Mouse (Mus musculus) hindbrain, postnatal 0 days (tissue): Measurements from ENCODE around the gene Snrpd2. TPM values are rescaled to one million over a fixed set of nuclear protein-coding genes. Genes with fewer than 3 reads are reported as not detected.

Experiments used
- ATAC-seq: fragments of 200-750 bp; cut with Nextera tagmentation; 2 replicates; pipeline ENCODE4 v1.8.0; 2017; ENCODE audit warnings: mild to moderate bottlenecking, moderate TSS enrichment, moderate library complexity
- DNase-seq: peaks from one replicate; pipeline ENCODE4 v3.0.0-alpha.2; 2015; ENCODE audit warnings: low spot score
- H3K27ac ChIP-seq: fragments of 300-500 bp; sonication (generic); 2 replicates; pipeline ENCODE4 v1.5.1; 2014; ENCODE audit warnings: mild to moderate bottlenecking
- H3K27me3 ChIP-seq: fragments of 300-500 bp; sonication (generic); 2 replicates; pipeline ENCODE4 v1.6.1; 2014; ENCODE audit warnings: low read length, mixed read lengths; ENCODE audit not compliant: insufficient read depth
- H3K36me3 ChIP-seq: fragments of 300-500 bp; sonication (generic); 2 replicates; pipeline ENCODE4 v1.6.1; 2014; ENCODE audit warnings: low read length, mixed read lengths; ENCODE audit not compliant: insufficient read depth
- H3K4me1 ChIP-seq: fragments of 300-500 bp; sonication (generic); 2 replicates; pipeline ENCODE4 v1.6.1; 2014; ENCODE audit warnings: antibody characterized with exemption, low read length, mixed read lengths; ENCODE audit not compliant: insufficient read depth
- H3K4me2 ChIP-seq: fragments of 300-500 bp; sonication (generic); 2 replicates; pipeline ENCODE4 v1.6.1; 2014; ENCODE audit warnings: low read depth, mild to moderate bottlenecking, low read length, moderate library complexity, mixed read lengths
- H3K4me3 ChIP-seq: fragments of 300-500 bp; sonication (generic); 2 replicates; pipeline ENCODE4 v1.5.1; 2014; ENCODE audit warnings: low read length
- H3K9ac ChIP-seq: fragments of 300-500 bp; sonication (generic); replicated peaks from 2 replicates; pipeline ENCODE4 v1.6.1; 2014; ENCODE audit warnings: mild to moderate bottlenecking, low read length, moderate library complexity, mixed read lengths
- H3K9me3 ChIP-seq: fragments of 300-500 bp; sonication (generic); 2 replicates; pipeline ENCODE4 v1.6.1; 2016; ENCODE audit warnings: low read length, mixed read lengths
- CTCF ChIP-seq: IDR thresholded peaks from 2 replicates; pipeline ENCODE4 v1.5.1; 2016; ENCODE audit warnings: antibody characterized with exemption, control low read depth, low read depth
- WGBS: fragments of 180-500 bp; shearing (Covaris S2); extraction: QIAGEN DNeasy Blood & Tissue Kit; methylation state at CpG from one replicate; pipeline ENCODE4 v1.1.7; 2014; 5-methylcytosine and 5-hydroxymethylcytosine counted together
- polyA plus RNA-seq: library from polyadenylated mRNA; unstranded; fragments of >200 nt; fragmentation: Nextera tagmentation; extraction: Ambion mirVana; gene quantifications from 2 replicates; pipeline ENCODE4 v1.2.1, GENCODE M21; 2015
- total RNA-seq: library from RNA; depleted of rRNA; stranded (reverse); fragments of >200 nt; gene quantifications from 2 replicates; pipeline ENCODE4 v1.2.3, GENCODE M21; 2014

Snrpd2 gene
- total and polyA plus RNA-seq, 2 experiments from 2014 or later, result 42.9 to 118 TPM

DNA sequence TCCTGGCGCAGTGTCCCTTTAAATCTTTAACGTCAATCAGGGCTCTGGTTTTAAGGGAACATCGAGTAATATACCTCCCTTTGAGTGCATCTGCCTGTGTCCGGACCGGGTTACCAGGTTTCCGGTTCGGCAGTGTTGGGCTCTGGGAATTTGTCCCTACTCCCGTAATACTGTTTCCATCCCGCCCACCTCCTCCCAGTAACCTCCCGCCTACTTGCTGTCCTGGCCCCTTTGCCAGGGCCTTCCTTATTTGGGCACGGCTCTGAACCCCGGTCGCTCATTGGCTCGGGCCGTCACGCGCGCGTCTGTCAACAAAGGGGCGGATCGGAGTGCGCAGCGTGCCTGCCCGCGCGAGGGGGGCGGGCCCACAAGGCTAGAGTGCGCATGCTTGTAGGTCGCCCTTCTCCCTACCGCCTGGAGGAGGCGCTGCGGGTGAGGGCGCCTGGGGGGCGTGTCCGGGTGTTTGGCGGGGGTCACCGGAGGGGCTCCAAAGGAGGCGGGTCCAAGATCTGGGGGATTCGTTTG is 18.1 kb upstream of the Snrpd2 start:
- TF ChIP-seq CTCF, result peak; percentile 81
- WGBS, result under 1% methylated on average over 39 of the region's 39 CpGs
- ATAC-seq (peak; percentile 99), DNase-seq (peak; percentile 99)
- H3K27me3 ChIP-seq, result no peaks in the 10 kb centered on the region
- H3K4me3 ChIP-seq, result peak overlapping the region; percentile 40
- no peaks in the 10 kb centered on the region; the same call in 1 of the 2 replicates for H3K36me3 ChIP-seq
- H3K4me1 ChIP-seq, result no peaks in the 10 kb centered on the region; the same call in 1 of the 2 replicates
- peak overlapping the region; percentile 44 for H3K9ac ChIP-seq
- H3K4me2 ChIP-seq, result peak overlapping the region; percentile 64
- peak overlapping the region; percentile 86 for H3K27ac ChIP-seq
- no peaks in the 10 kb centered on the region for H3K9me3 ChIP-seq

GRCm38 (mm10) chr7:19136168-19136567 is 13.4 kb upstream of the Snrpd2 start:
- DNase-seq (no peak), ATAC-seq (no peak)
- WGBS, result 93% methylated on average over 13 of the region's 13 CpGs
- H3K4me2 ChIP-seq, result no peak overlapping the region
- no peak overlapping the region for H3K27ac ChIP-seq
- no peak for TF ChIP-seq CTCF
- no peak overlapping the region for H3K4me3 ChIP-seq
- no peaks in the 10 kb centered on the region for H3K9me3 ChIP-seq
- no peak overlapping the region for H3K9ac ChIP-seq
- H3K27me3 ChIP-seq, result no peaks in the 10 kb centered on the region
- no peaks in the 10 kb centered on the region; the same call in 1 of the 2 replicates for H3K4me1 ChIP-seq
- peaks cover 36% of the 10 kb centered on the region for H3K36me3 ChIP-seq

DNA sequence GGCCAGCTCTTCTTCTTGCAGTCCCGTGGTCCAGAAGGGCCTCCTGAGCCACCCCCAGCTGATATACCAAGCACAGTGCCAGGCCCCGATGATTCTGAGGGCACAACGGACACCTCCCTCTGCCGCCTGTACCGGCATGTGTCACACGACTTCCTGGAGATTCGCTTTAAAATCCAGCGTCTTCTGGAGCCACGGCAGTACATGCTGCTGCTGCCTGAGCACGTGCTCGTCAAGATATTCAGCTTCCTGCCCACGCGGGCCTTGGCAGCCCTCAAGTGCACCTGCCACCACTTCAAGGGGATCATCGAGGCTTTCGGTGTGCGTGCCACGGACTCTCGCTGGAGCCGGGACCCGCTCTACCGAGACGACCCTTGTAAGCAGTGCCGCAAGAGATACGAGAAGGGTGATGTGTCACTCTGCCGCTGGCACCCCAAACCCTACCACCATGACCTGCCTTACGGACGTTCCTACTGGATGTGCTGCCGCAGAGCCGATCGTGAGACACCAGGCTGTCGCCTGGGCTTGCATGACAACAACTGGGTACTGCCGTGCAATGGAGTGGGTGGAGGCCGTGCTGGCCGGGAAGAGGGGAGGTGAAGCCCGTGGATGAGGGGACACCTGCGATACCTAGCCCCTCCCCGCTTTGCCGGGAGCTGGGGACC is 12.7 kb upstream of the Snrpd2 start:
- 88% methylated on average over 38 of the region's 38 CpGs for WGBS
- no peak for ATAC-seq
- H3K4me3 ChIP-seq, result no peak overlapping the region
- H3K9me3 ChIP-seq, result no peaks in the 10 kb centered on the region
- no peak overlapping the region for H3K4me2 ChIP-seq
- TF ChIP-seq CTCF, result no peak
- DNase-seq, result no peak
- H3K27ac ChIP-seq, result no peak overlapping the region
- no peak overlapping the region for H3K9ac ChIP-seq
- H3K27me3 ChIP-seq, result no peaks in the 10 kb centered on the region
- no peaks in the 10 kb centered on the region; the same call in 1 of the 2 replicates for H3K4me1 ChIP-seq
- H3K36me3 ChIP-seq, result peaks cover 36% of the 10 kb centered on the region

- Histone ChIP-seq H3K4me2 (no peak overlapping the region), H3K9ac (no peak overlapping the region), H3K4me1 (no peaks in the 10 kb centered on the region), H3K4me3 (no peak overlapping the region), H3K27ac (no peak overlapping the region), H3K9me3 (no peaks in the 10 kb centered on the region), H3K27me3 (no peaks in the 10 kb centered on the region), H3K36me3 (peaks cover 36% of the 10 kb centered on the region)
- WGBS, result 47% methylated on average over 5 of the region's 5 CpGs
- peak; percentile 50; the same call in 1 of the 2 replicates for TF ChIP-seq CTCF
- ATAC-seq (no peak), DNase-seq (peak; percentile 35)
These were observed 12.1 kb upstream of the Snrpd2 start for GRCm38 (mm10) chr7:19137380-19137779.

DNA sequence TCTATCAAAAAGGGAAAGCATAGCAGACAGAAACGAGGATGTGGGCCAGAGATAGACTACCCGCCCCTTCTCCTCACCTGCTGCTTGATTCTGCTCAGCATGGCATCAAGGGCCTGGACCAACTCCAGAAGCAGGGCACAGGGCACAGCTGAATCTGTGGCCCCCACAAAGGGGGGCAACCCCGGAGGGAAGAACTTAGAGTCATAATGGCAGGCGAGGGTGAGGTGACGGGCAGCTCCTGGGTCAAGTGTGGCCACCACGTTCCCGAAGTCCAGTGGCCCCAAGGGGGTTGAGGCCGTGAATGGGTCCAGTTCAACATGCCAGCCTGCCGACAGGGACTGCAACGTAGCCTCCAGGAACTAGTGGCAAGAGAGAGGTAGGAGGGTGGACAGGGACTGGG is 2.7 kb upstream of the Snrpd2 start:
- Histone ChIP-seq H3K4me3 (no peak overlapping the region), H3K27ac (no peak overlapping the region), H3K9ac (no peak overlapping the region), H3K36me3 (peaks cover 13% of the 10 kb centered on the region; the same call in 1 of the 2 replicates), H3K27me3 (no peaks in the 10 kb centered on the region), H3K9me3 (no peaks in the 10 kb centered on the region), H3K4me2 (no peak overlapping the region), H3K4me1 (peaks cover 12% of the 10 kb centered on the region)
- 90% methylated on average over 10 of the region's 10 CpGs for WGBS
- no peak for TF ChIP-seq CTCF
- no peak for ATAC-seq
- no peak for DNase-seq

DNA sequence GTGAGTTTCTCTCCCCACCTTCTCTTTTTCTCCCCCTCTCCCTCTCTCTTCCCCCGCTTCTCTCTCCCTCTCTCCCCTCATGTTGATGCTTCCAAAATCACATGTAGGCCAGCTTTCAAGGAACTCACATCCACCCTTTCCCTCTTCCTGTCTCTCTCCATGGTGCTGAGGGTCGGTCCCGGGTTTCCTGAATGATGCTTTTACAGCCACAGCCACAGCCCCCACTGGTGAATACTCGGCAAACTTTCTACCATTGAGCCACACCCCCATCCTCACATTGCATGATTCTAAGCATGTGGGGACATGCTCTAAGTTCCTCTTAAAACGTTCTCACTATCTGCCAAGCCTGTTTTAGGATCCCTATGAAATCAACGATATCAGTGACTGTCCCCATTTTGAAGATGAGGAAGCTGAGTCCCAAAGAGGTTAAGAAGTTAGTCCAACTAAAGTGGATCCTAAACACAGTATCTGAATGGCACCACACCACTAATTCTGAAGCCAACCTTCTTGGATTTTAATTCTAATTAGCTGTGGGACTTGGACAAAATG is 2.0 kb upstream of the Snrpd2 start:
- TF ChIP-seq CTCF, result no peak
- H3K36me3 ChIP-seq, result peaks cover 19% of the 10 kb centered on the region; the same call in 1 of the 2 replicates
- no peak overlapping the region for H3K9ac ChIP-seq
- 64% methylated on average over 6 of the region's 6 CpGs for WGBS
- no peak overlapping the region for H3K27ac ChIP-seq
- ATAC-seq (no peak), DNase-seq (no peak)
- no peaks in the 10 kb centered on the region for H3K9me3 ChIP-seq
- no peaks in the 10 kb centered on the region for H3K27me3 ChIP-seq
- no peak overlapping the region for H3K4me3 ChIP-seq
- H3K4me1 ChIP-seq, result peaks cover 12% of the 10 kb centered on the region
- H3K4me2 ChIP-seq, result peak overlapping the region; percentile 81
